Mouse (Mus musculus): ENCODE data around the gene Pde8a. TPM values are rescaled to one million over a fixed set of nuclear protein-coding genes. Genes with fewer than 3 reads are reported as not detected.
A peak's percentile ranks its signal among the peaks of the same experiment; 100 is the strongest.

Pde8a gene
- polyA plus RNA-seq, 1 experiment from 2014 or later, result 2.5 TPM

DNA sequence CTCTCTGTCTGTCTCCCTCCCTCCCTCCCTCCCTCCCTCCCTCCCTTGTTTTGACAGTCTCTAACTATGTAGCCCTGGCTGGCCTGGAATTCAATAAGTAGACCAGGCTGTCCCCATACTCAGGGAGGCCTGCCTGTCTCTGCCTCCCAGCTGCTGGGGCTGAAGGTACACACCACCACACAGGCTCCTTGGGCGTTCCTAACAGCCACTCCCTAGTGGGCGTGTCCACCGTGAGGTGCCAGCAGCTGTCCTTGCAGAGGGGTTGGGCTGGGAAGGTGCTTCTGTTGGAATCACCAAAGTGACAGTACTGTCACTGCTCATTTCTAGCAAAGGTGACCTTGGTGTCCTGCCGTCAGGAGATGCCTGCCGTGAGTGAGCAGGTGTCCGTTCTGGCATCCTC is 113.5 kb downstream of the Pde8a start:
- no peak overlapping the region for H3K4me3 ChIP-seq
- ATAC-seq (ENCODE audit: low read depth), result no peak
- H3K27me3 ChIP-seq, result no peaks in the 10 kb centered on the region
- H3K36me3 ChIP-seq, result peaks cover 19% of the 10 kb centered on the region
- H3K4me2 ChIP-seq, result no peak overlapping the region
- no peaks in the 10 kb centered on the region for H3K9me3 ChIP-seq
- H3K9ac ChIP-seq, result no peak overlapping the region
- 82% methylated on average over 6 of the region's 6 CpGs for WGBS
- H3K4me1 ChIP-seq (replicated peaks), result no peaks in the 10 kb centered on the region
- no peak overlapping the region for H3K27ac ChIP-seq (replicated peaks)

DNA sequence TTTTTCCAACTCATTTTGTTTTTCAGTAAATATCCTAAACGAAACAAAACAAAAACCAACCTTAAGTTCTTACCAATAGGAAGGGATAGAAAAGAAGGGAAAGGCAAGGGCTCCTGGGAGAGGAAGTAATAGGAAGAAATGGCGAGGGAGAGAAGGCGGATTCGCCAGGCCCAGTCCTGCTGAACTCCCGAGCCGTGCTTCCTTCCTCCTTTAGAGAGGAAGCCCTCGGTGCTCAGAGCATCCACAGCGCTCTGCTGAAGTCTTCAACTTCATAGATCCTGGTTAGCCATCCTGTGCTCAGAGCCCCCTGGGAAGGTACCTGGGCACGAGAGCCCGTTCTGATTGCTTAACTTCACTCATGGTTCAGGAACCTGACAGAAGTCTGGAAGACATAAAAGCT is 114.3 kb downstream of the Pde8a start:
- no peak overlapping the region for H3K4me3 ChIP-seq
- no peaks in the 10 kb centered on the region for H3K4me1 ChIP-seq (replicated peaks)
- no peak for ATAC-seq (ENCODE audit: low read depth)
- H3K27me3 ChIP-seq, result no peaks in the 10 kb centered on the region
- H3K4me2 ChIP-seq, result no peak overlapping the region
- H3K9me3 ChIP-seq, result no peaks in the 10 kb centered on the region
- no peak overlapping the region for H3K9ac ChIP-seq
- 86% methylated on average over 10 of the region's 10 CpGs for WGBS
- peaks cover 24% of the 10 kb centered on the region for H3K36me3 ChIP-seq
- H3K27ac ChIP-seq (replicated peaks), result no peak overlapping the region

DNA sequence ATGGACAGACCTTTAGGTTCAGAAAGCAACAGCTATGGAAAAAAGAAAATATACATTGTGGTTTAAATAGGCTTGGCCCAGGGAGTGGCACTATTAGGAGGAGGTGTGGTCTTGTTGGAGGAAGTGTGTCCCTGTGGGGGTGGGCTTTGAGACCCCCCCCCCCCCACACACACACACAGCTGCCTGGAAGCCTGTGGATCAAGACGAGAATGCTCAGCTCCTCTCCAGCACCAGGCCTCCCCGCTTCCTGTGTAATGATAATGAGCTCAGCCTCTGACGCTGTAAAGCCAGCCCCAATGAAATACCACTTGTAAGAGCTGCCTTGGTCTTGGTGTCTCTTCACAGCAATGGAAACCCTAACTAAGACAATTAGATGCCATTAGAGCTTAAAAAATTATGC is 117.4 kb downstream of the Pde8a start:
- Histone ChIP-seq H3K27ac (replicated peaks) (no peak overlapping the region), H3K4me2 (no peak overlapping the region), H3K27me3 (no peaks in the 10 kb centered on the region), H3K4me3 (no peak overlapping the region), H3K36me3 (peaks cover 28% of the 10 kb centered on the region), H3K9me3 (no peaks in the 10 kb centered on the region), H3K9ac (no peak overlapping the region), H3K4me1 (replicated peaks) (peaks cover 2% of the 10 kb centered on the region; the same call in 1 of the 2 replicates)
- ATAC-seq (ENCODE audit: low read depth), result no peak
- WGBS, result 16% methylated on average over 3 of the region's 3 CpGs

DNA sequence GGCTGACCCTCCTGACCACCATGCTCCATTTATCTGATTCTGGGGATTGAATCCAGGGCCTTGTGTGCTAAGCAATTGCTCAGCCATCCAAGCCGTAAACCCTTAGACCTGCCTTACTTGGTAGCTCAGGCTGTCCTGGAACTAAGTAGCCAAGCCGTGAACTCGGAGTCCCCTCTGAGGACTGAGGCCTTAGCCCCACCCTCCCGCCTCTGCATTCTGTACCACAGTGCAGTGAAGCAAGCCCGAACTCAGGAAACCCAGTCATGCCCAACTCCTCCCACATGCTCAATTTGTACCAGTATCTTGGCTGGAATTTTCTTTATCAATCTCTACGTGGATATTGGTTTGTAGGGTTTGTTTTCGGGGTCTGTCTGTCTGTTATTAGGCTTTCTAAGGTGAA is 118.5 kb downstream of the Pde8a start:
- WGBS, result 78% methylated on average over 7 of the region's 7 CpGs
- no peaks in the 10 kb centered on the region for H3K27me3 ChIP-seq
- peaks cover 35% of the 10 kb centered on the region for H3K36me3 ChIP-seq
- no peak overlapping the region for H3K4me3 ChIP-seq
- no peak for ATAC-seq (ENCODE audit: low read depth)
- no peaks in the 10 kb centered on the region for H3K9me3 ChIP-seq
- no peak overlapping the region for H3K27ac ChIP-seq (replicated peaks)
- no peak overlapping the region for H3K9ac ChIP-seq
- H3K4me1 ChIP-seq (replicated peaks), result peaks cover 7% of the 10 kb centered on the region; the same call in 1 of the 2 replicates
- no peak overlapping the region for H3K4me2 ChIP-seq

DNA sequence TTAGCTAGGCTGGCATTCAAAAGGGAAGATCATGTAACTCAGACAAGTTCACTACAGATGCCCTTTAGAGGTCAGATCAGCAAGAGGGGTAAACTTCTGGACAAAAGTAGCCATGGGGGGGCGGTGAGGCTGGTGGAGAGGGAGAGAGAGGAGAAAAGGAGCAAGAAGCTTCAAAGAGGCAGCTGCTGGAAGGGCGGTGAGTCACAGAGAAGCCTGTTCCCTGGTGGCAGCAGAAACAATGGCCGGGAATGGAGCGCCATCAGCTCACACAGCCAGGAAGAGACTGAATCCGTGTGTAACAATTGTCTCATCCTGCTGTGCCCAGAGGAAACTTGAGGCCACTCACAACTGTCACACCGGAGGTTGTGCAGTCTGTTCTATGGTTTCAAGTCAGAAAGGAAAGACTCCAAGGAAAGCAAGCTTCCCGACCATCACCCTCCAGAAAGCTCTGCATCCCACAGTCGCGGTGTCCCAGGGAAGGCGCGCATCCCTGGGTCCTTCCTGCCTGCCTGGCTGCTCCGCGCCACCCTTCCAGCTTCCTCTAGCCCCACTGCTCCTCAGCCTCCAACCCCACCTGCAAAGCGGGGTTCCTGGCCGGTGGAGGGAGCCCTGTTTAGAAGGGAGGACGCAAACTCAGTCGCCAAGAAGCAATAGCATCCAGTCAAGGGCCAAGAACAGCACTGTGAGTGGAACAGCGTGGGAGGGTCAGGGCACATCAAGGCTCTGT is 122.5 kb downstream of the Pde8a start:
- Histone ChIP-seq H3K9ac (no peak overlapping the region), H3K36me3 (peaks cover 54% of the 10 kb centered on the region), H3K4me2 (no peak overlapping the region), H3K27ac (replicated peaks) (peak overlapping the region; percentile 67), H3K27me3 (no peaks in the 10 kb centered on the region), H3K4me3 (no peak overlapping the region), H3K4me1 (replicated peaks) (peaks cover 7% of the 10 kb centered on the region; the same call in 1 of the 2 replicates), H3K9me3 (no peaks in the 10 kb centered on the region)
- no peak; the same call in 1 of the 2 replicates for ATAC-seq (ENCODE audit: low read depth)
- 59% methylated on average over 18 of the region's 18 CpGs for WGBS

DNA sequence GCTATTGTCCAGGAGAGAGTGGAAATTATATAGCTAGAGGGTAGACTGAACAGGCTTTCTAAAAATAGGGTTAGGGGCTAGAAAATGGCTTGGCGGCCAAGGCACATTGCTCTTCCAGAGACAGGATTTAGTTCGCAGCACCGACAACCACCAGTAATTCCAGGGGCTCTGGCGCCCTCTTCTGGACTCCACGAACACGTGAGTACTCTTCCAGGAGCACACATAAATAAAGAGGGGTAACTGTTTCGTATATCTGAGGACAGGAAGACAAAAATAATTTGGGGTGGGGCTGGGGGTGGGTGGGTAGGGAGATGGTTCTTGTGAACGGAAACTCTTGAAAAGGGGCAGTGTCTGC is 123.0 kb downstream of the Pde8a start:
- H3K27ac ChIP-seq (replicated peaks), result peak overlapping the region; percentile 67; the same call in 1 of the 2 replicates

DNA sequence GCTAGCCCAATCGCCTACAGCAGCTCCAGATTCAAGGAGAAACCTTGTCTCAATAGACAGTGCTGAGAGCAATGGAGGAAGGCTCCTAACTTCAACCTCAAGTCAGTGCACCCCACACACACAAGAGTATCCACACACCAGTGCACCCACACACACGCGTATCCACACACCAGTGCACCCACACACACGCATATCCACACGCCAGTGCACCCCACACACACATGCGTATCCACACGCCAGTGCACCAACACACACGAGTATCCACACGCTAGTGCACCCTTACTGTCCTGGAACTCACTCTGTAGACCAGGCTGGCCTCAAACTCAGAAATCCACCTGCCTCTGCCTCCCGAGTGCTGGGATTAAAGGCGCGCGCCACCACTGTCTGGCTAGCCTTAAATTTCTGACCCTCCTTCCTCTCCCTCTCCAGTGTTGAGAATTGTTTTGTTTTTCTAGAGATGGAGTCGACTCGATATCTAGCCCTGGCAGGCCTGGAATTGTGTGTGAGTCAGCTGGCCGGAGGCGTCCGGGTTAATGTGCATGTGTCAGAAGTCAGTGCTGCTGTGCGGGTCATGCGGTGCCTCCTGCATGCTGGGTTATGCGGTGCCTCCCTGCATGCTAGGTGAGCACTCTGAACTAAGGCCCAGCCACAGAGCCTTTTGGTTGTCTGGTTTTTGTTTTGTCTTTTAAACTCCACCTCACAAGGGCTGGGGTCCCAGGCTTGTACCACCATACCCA is 124.6 kb downstream of the Pde8a start:
- H3K27me3 ChIP-seq, result no peaks in the 10 kb centered on the region
- no peak overlapping the region for H3K27ac ChIP-seq (replicated peaks)
- H3K4me1 ChIP-seq (replicated peaks), result peaks cover 25% of the 10 kb centered on the region
- no peak for ATAC-seq (ENCODE audit: low read depth)
- H3K9me3 ChIP-seq, result no peaks in the 10 kb centered on the region
- 96% methylated on average over 21 of the region's 21 CpGs for WGBS
- H3K9ac ChIP-seq, result no peak overlapping the region
- no peak overlapping the region for H3K4me3 ChIP-seq
- peaks cover 66% of the 10 kb centered on the region for H3K36me3 ChIP-seq
- no peak overlapping the region for H3K4me2 ChIP-seq

More for the DNA sequence above, 123.0 kb downstream of the Pde8a start:
- Histone ChIP-seq H3K9me3 (no peaks in the 10 kb centered on the region), H3K9ac (no peak overlapping the region), H3K36me3 (peaks cover 59% of the 10 kb centered on the region), H3K4me3 (no peak overlapping the region), H3K4me2 (no peak overlapping the region), H3K4me1 (replicated peaks) (peaks cover 10% of the 10 kb centered on the region; the same call in 1 of the 2 replicates), H3K27me3 (no peaks in the 10 kb centered on the region)
- ATAC-seq (ENCODE audit: low read depth), result no peak
- WGBS, result 49% methylated on average over 8 of the region's 8 CpGs

DNA sequence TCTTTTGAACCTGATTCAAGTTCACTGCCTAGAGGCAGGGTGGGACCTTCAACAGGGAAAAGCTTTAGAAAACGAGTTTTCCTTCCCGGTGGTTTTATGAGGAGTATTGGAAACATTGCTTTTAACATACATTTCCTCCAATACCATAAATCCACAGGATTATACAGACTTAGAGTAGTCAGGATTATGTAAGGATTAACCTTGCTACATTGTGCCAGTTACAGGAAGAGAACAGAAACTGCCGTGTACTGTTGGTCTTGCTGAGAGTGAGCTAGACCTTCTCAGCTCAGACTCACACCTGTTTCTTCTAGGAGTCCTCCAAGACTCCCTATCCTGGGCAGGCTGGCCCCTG is 125.1 kb downstream of the Pde8a start:
- Histone ChIP-seq H3K4me1 (replicated peaks) (peaks cover 31% of the 10 kb centered on the region), H3K9ac (no peak overlapping the region), H3K27ac (replicated peaks) (no peak overlapping the region), H3K9me3 (no peaks in the 10 kb centered on the region), H3K4me3 (no peak overlapping the region), H3K27me3 (no peaks in the 10 kb centered on the region), H3K4me2 (no peak overlapping the region), H3K36me3 (peaks cover 67% of the 10 kb centered on the region)
- ATAC-seq (ENCODE audit: low read depth), result no peak
- WGBS, result 90% methylated on average over 3 of the region's 3 CpGs

DNA sequence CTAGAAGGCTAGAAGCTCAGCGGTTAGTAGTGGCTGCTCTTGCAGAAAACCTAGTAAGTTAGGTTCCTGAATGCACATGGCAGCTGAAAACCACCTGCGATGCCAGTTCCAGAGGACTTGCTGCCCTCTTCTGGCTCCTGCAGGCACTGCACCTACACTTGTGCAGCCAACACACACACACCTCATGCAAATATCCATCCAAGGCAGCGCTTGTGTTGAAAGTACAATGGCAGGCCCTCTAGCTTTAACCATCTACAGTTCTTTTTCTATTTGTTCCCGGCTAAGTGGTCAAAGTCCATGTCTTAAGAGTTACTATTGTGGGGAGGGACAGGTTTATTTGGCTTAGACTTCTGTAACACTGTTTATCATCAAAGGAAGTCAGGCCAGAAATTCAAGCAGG is 126.4 kb downstream of the Pde8a start:
- WGBS, result 92% methylated on average over 4 of the region's 4 CpGs
- no peak for ATAC-seq (ENCODE audit: low read depth)
- H3K4me2 ChIP-seq, result no peak overlapping the region
- H3K4me3 ChIP-seq, result no peak overlapping the region
- H3K27ac ChIP-seq (replicated peaks), result no peak overlapping the region
- no peak overlapping the region for H3K9ac ChIP-seq
- peaks cover 70% of the 10 kb centered on the region for H3K36me3 ChIP-seq
- no peaks in the 10 kb centered on the region for H3K27me3 ChIP-seq
- no peaks in the 10 kb centered on the region for H3K9me3 ChIP-seq
- H3K4me1 ChIP-seq (replicated peaks), result peaks cover 38% of the 10 kb centered on the region

DNA sequence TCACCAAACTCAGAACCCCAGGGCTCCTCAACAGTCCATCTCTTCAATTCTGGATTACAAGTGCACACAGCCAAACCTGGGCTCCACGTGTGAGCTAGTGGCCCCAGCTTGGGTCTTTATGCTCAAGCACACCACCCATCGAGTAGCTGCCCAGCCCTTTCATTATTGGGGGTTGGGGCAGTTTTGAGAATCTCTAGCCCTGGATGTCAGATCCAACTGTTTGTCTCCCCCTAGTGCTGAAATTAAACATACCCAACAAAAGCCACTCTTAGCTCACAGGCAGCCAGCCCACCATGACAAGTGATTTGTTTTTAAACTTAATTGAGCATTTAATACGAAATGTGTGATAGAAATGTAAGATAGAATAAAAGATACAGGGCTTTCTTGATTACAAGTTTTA is 128.2 kb downstream of the Pde8a start:
- WGBS, result 54% methylated on average over 3 of the region's 3 CpGs
- H3K9me3 ChIP-seq, result no peaks in the 10 kb centered on the region
- H3K4me1 ChIP-seq (replicated peaks), result peaks cover 31% of the 10 kb centered on the region
- H3K27ac ChIP-seq (replicated peaks), result no peak overlapping the region
- no peak overlapping the region for H3K9ac ChIP-seq
- H3K27me3 ChIP-seq, result no peaks in the 10 kb centered on the region
- H3K36me3 ChIP-seq, result peaks cover 65% of the 10 kb centered on the region
- no peak overlapping the region for H3K4me3 ChIP-seq
- ATAC-seq (ENCODE audit: low read depth), result no peak
- H3K4me2 ChIP-seq, result no peak overlapping the region

DNA sequence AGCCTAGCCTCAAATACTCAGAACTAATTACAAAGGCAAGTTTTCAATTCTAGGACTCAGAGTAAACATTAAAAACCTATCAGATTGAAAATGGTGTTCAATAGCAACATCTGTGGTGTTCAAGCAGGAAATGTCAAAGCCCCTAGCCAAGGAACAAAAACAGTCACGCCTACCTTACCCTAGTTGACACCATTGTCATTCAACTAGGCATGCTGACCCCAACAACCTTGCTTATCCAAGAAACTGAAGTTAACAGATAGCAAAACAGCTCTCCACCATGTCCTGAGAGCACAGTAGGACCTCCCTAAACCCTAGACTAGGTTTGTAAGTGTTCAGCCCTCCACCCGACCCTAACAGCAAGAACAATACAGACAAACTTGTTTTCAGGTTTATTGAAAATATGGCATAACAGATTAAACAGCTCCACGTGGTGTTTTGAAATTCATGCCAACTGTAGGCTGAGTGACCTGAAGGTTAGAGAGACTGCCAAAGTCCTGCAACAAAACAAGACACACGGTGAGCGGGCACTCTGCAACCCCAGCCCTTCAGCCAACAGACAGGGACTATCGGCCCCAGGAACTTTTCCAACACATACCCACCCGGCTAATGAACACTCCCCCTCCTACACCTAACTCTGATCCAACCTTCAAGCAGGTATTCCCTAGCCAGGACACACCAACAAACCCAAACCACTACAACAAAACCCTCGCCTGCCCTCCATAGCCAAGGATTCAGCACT is 129.1 kb downstream of the Pde8a start:
- ATAC-seq (ENCODE audit: low read depth), result no peak
- Histone ChIP-seq H3K27ac (replicated peaks) (no peak overlapping the region), H3K36me3 (peaks cover 61% of the 10 kb centered on the region), H3K9me3 (no peaks in the 10 kb centered on the region), H3K9ac (peak overlapping the region; percentile 99), H3K4me2 (peak overlapping the region; percentile 82), H3K4me1 (replicated peaks) (peaks cover 31% of the 10 kb centered on the region), H3K27me3 (no peaks in the 10 kb centered on the region), H3K4me3 (peak overlapping the region; percentile 95)
- WGBS, result 76% methylated on average over 8 of the region's 8 CpGs

DNA sequence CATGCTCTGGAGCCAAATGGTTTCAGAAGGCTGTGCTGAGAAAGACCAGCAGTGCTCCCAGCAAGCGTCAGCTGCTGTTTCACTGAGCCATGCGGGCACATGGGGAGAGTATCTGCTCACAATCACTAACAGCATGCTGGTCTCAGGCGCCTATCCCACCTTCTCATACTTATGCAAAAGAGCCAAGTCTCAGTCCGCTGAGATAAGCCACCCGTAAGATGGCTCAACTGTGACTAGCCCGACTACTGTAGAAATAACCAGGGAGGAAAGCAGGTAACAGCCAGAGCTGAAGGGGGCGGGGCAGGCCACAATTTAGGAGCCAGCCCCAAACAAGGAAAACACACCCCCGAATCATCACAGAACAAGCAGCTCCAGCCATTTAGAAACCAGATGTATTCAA is 129.9 kb downstream of the Pde8a start:
- Histone ChIP-seq H3K4me2 (peak overlapping the region; percentile 82), H3K27me3 (no peaks in the 10 kb centered on the region), H3K9ac (peak overlapping the region; percentile 99), H3K27ac (replicated peaks) (0 out of 2 replicates have a peak overlapping the region, but pooled peaks have one; percentile 23), H3K4me1 (replicated peaks) (peaks cover 31% of the 10 kb centered on the region), H3K36me3 (peaks cover 54% of the 10 kb centered on the region), H3K4me3 (peak overlapping the region; percentile 95), H3K9me3 (no peaks in the 10 kb centered on the region)
- WGBS, result 47% methylated on average over 8 of the region's 8 CpGs
- ATAC-seq (ENCODE audit: low read depth), result no peak
